Mouse (Mus musculus) brown adipose tissue, adult 24 weeks (tissue): ENCODE data around the gene Ssx2ip. TPM values are rescaled to one million over a fixed set of nuclear protein-coding genes. Genes with fewer than 3 reads are reported as not detected.

Source experiments
- H3K27ac ChIP-seq: fragments of 200-500 bp; replicated peaks from 2 replicates; pipeline ENCODE4 v1.5.1; 2012; ENCODE audit warnings: low read depth, mild to moderate bottlenecking, low read length
- H3K4me1 ChIP-seq: fragments of 200-500 bp; 2 replicates; pipeline ENCODE4 v1.6.1; 2012; ENCODE audit warnings: low read length, mixed read lengths; ENCODE audit not compliant: control insufficient read depth, insufficient read depth, insufficient read length
- H3K4me3 ChIP-seq: fragments of 200-500 bp; 2 replicates; pipeline ENCODE4 v1.5.1; 2012; ENCODE audit warnings: low read depth, mild to moderate bottlenecking, low read length, moderate library complexity; ENCODE audit not compliant: insufficient read depth
- polyA plus RNA-seq: library from polyadenylated mRNA; stranded (reverse); fragments of >200 nt; gene quantifications from 2 replicates; pipeline ENCODE4 v1.2.4, GENCODE M21; 2012; ENCODE audit not compliant: missing spikeins, insufficient read depth, insufficient read length

The Ssx2ip gene
- polyA plus RNA-seq, 1 experiment: 8.6 TPM

- no peak overlapping the region for H3K4me3 ChIP-seq
- no peaks in the 10 kb centered on the region for H3K4me1 ChIP-seq
- H3K27ac ChIP-seq: no peak overlapping the region
These were observed 17.6 kb upstream of the Ssx2ip start for GRCm38 (mm10) chr3:146386800-146387199.

- Histone ChIP-seq H3K27ac (no peak overlapping the region), H3K4me1 (no peaks in the 10 kb centered on the region), H3K4me3 (no peak overlapping the region)
These were observed 11.7 kb upstream of the Ssx2ip start for GRCm38 (mm10) chr3:146392656-146393321.

GRCm38 (mm10) chr3:146393641-146394100, 10.8 kb upstream of the Ssx2ip start:
- Histone ChIP-seq H3K4me3 (no peak overlapping the region), H3K27ac (no peak overlapping the region), H3K4me1 (no peaks in the 10 kb centered on the region)

GRCm38 (mm10) chr3:146396256-146396655, 8.2 kb upstream of the Ssx2ip start:
- no peak overlapping the region for H3K27ac ChIP-seq
- H3K4me1 ChIP-seq: no peaks in the 10 kb centered on the region
- no peak overlapping the region for H3K4me3 ChIP-seq

GRCm38 (mm10) chr3:146396934-146397333, 7.5 kb upstream of the Ssx2ip start:
- Histone ChIP-seq H3K4me3 (no peak overlapping the region), H3K27ac (no peak overlapping the region)

GRCm38 (mm10) chr3:146397847-146398246, 6.6 kb upstream of the Ssx2ip start:
- H3K4me3 ChIP-seq: no peak overlapping the region
- no peak overlapping the region for H3K27ac ChIP-seq
- H3K4me1 ChIP-seq: no peaks in the 10 kb centered on the region

More at GRCm38 (mm10) chr3:146396934-146397333, 7.5 kb upstream of the Ssx2ip start:
- no peaks in the 10 kb centered on the region for H3K4me1 ChIP-seq

GRCm38 (mm10) chr3:146399203-146399602, 5.2 kb upstream of the Ssx2ip start:
- Histone ChIP-seq H3K4me3 (no peak overlapping the region), H3K4me1 (no peaks in the 10 kb centered on the region), H3K27ac (no peak overlapping the region)

- H3K4me3 ChIP-seq: peak overlapping the region; percentile 88
- 0 out of 2 replicates have a peak, but pooled peaks cover 2% of the 10 kb centered on the region for H3K4me1 ChIP-seq
- no peak overlapping the region for H3K27ac ChIP-seq
These were observed 672 bp upstream of the Ssx2ip start for GRCm38 (mm10) chr3:146403770-146404169.

- H3K4me3 ChIP-seq: peak overlapping the region; percentile 88
- H3K27ac ChIP-seq: no peak overlapping the region
- H3K4me1 ChIP-seq: 0 out of 2 replicates have a peak, but pooled peaks cover 2% of the 10 kb centered on the region
These were observed 968 bp downstream of the Ssx2ip start for GRCm38 (mm10) chr3:146405213-146406006.

- no peak overlapping the region for H3K4me3 ChIP-seq
- no peak overlapping the region for H3K27ac ChIP-seq
- H3K4me1 ChIP-seq: 0 out of 2 replicates have a peak, but pooled peaks cover 2% of the 10 kb centered on the region
These were observed 1.5 kb downstream of the Ssx2ip start for GRCm38 (mm10) chr3:146406007-146406341.

GRCm38 (mm10) chr3:146407086-146407721, 2.8 kb downstream of the Ssx2ip start:
- Histone ChIP-seq H3K4me3 (no peak overlapping the region), H3K27ac (no peak overlapping the region), H3K4me1 (0 out of 2 replicates have a peak, but pooled peaks cover 2% of the 10 kb centered on the region)

- H3K4me1 ChIP-seq: 0 out of 2 replicates have a peak, but pooled peaks cover 2% of the 10 kb centered on the region
- no peak overlapping the region for H3K27ac ChIP-seq
These were observed 5.7 kb downstream of the Ssx2ip start for GRCm38 (mm10) chr3:146410114-146410513.

GRCm38 (mm10) chr3:146412008-146412407, 7.6 kb downstream of the Ssx2ip start:
- Histone ChIP-seq H3K4me1 (no peaks in the 10 kb centered on the region), H3K27ac (no peak overlapping the region), H3K4me3 (no peak overlapping the region)

More at GRCm38 (mm10) chr3:146410114-146410513, 5.7 kb downstream of the Ssx2ip start:
- H3K4me3 ChIP-seq: no peak overlapping the region

- H3K4me3 ChIP-seq: no peak overlapping the region
- no peaks in the 10 kb centered on the region for H3K4me1 ChIP-seq
- no peak overlapping the region for H3K27ac ChIP-seq
These were observed 8.0 kb downstream of the Ssx2ip start for GRCm38 (mm10) chr3:146412480-146412879.

GRCm38 (mm10) chr3:146413016-146413415, 8.6 kb downstream of the Ssx2ip start:
- no peaks in the 10 kb centered on the region for H3K4me1 ChIP-seq

More at GRCm38 (mm10) chr3:146413016-146413415, 8.6 kb downstream of the Ssx2ip start:
- Histone ChIP-seq H3K4me3 (no peak overlapping the region), H3K27ac (no peak overlapping the region)
